Mouse (Mus musculus) forebrain, embryonic 15.5 days (tissue): ENCODE data around the gene Vmn2r16. TPM values are rescaled to one million over a fixed set of nuclear protein-coding genes. Genes with fewer than 3 reads are reported as not detected.

Experiments
- ATAC-seq: fragments of 200-750 bp; cut with Nextera tagmentation; replicated peaks from 2 replicates; pipeline ENCODE4 v1.8.0; 2017; ENCODE audit warnings: mild to moderate bottlenecking, moderate TSS enrichment, moderate library complexity
- H3K27ac ChIP-seq: fragments of 300-500 bp; sonication (generic); replicated peaks from 2 replicates; pipeline ENCODE4 v1.5.1; 2015; ENCODE audit warnings: mild to moderate bottlenecking, inconsistent platforms
- H3K27me3 ChIP-seq: fragments of 300-500 bp; sonication (generic); 2 replicates; pipeline ENCODE4 v1.6.1; 2015; ENCODE audit warnings: inconsistent platforms
- H3K36me3 ChIP-seq: fragments of 300-500 bp; sonication (generic); 2 replicates; pipeline ENCODE4 v1.6.1; 2015; ENCODE audit warnings: mild to moderate bottlenecking, inconsistent platforms
- H3K4me1 ChIP-seq: fragments of 300-500 bp; sonication (generic); 2 replicates; pipeline ENCODE4 v1.6.1; 2015; ENCODE audit warnings: inconsistent platforms
- H3K4me2 ChIP-seq: fragments of 300-500 bp; sonication (generic); replicated peaks from 2 replicates; pipeline ENCODE4 v1.6.1; 2015; ENCODE audit warnings: mild to moderate bottlenecking, inconsistent platforms
- H3K4me3 ChIP-seq: fragments of 300-500 bp; sonication (generic); 2 replicates; pipeline ENCODE4 v1.5.1; 2015; ENCODE audit warnings: mild to moderate bottlenecking, inconsistent platforms
- H3K9ac ChIP-seq: fragments of 300-500 bp; sonication (generic); replicated peaks from 2 replicates; pipeline ENCODE4 v1.6.1; 2015; ENCODE audit warnings: mild to moderate bottlenecking, inconsistent platforms
- H3K9me3 ChIP-seq: fragments of 300-500 bp; sonication (generic); 2 replicates; pipeline ENCODE4 v1.6.1; 2016; ENCODE audit warnings: inconsistent platforms
- WGBS: fragments of 180-500 bp; shearing (Covaris S2); methylation state at CpG from one replicate; pipeline ENCODE4 v1.1.7; 2015; ENCODE audit warnings: mixed read lengths; 5-methylcytosine and 5-hydroxymethylcytosine counted together
- polyA plus RNA-seq: library from polyadenylated mRNA; unstranded; fragments of >200 nt; fragmentation: Nextera tagmentation; extraction: Ambion mirVana; gene quantifications from 2 replicates; pipeline ENCODE4 v1.2.1, GENCODE M21; 2015

Vmn2r16 gene
- polyA plus RNA-seq = not detected in 2 replicates

GRCm38 (mm10) chr5:109329862-109330261 lies at the start of gene Vmn2r16:
Gene Vmn2r16 (plus strand): TSS chr5:109330162.
- no peaks in the 10 kb centered on the region for H3K27me3 ChIP-seq
- WGBS = 49% methylated on average over 2 of the region's 2 CpGs
- H3K4me2 ChIP-seq = no peak within 1 kb of the TSS
- H3K9ac ChIP-seq = no peak within 1 kb of the TSS
- H3K4me3 ChIP-seq = no peak within 1 kb of the TSS
- H3K27ac ChIP-seq = no peak within 1 kb of the TSS
- no peaks in the 10 kb centered on the region for H3K4me1 ChIP-seq
- no peak for ATAC-seq
- no peaks in the 10 kb centered on the region for H3K36me3 ChIP-seq
- H3K9me3 ChIP-seq = peaks cover 22% of the 10 kb centered on the region

GRCm38 (mm10) chr5:109294655-109295054 lies 35.3 kb upstream of the Vmn2r16 start:
- ATAC-seq = no peak
- Histone ChIP-seq H3K9ac (no peak overlapping the region), H3K27ac (no peak overlapping the region), H3K9me3 (peaks cover 9% of the 10 kb centered on the region; the same call in 1 of the 2 replicates), H3K36me3 (no peaks in the 10 kb centered on the region), H3K4me1 (no peaks in the 10 kb centered on the region), H3K4me3 (no peak overlapping the region), H3K27me3 (no peaks in the 10 kb centered on the region), H3K4me2 (no peak overlapping the region)
- WGBS = 86% methylated on average over 3 of the region's 3 CpGs

- Histone ChIP-seq H3K9ac (no peak within 1 kb of the TSS), H3K27ac (no peak within 1 kb of the TSS), H3K36me3 (no peaks in the 10 kb centered on the region), H3K9me3 (0 out of 2 replicates have a peak, but pooled peaks cover 7% of the 10 kb centered on the region), H3K4me2 (no peak within 1 kb of the TSS), H3K27me3 (no peaks in the 10 kb centered on the region), H3K4me3 (no peak within 1 kb of the TSS), H3K4me1 (no peaks in the 10 kb centered on the region)
- no peak for ATAC-seq
- WGBS = 64% methylated on average over 3 of the region's 3 CpGs
These were observed 32.4 kb upstream of the Vmn2r16 start, which contains the start of gene Vmn2r15 for GRCm38 (mm10) chr5:109297544-109297943. Gene Vmn2r15 (minus strand): TSS chr5:109297644.

- ATAC-seq = no peak
- H3K4me1 ChIP-seq = no peaks in the 10 kb centered on the region
- H3K4me2 ChIP-seq = no peak within 1 kb of the TSS
- H3K27ac ChIP-seq = no peak within 1 kb of the TSS
- WGBS = 74% methylated on average over 2 of the region's 2 CpGs
- no peak within 1 kb of the TSS for H3K4me3 ChIP-seq
- H3K27me3 ChIP-seq = no peaks in the 10 kb centered on the region
- H3K36me3 ChIP-seq = no peaks in the 10 kb centered on the region
- no peak within 1 kb of the TSS for H3K9ac ChIP-seq
- no peaks in the 10 kb centered on the region for H3K9me3 ChIP-seq
These were observed 89.4 kb downstream of the Vmn2r16 start, which contains the start of gene Vmn2r17 for GRCm38 (mm10) chr5:109419388-109419787. Gene Vmn2r17 (plus strand): TSS chr5:109419688.

Other genes starting within 250 kb of the Vmn2r16 start
- not detected in 2 replicates for gene Vmn2r12, start 232.2 kb upstream of the Vmn2r16 start, polyA plus RNA-seq
- gene Vmn2r13, start 138.0 kb upstream of the Vmn2r16 start, polyA plus RNA-seq = not detected in 2 replicates
- not detected in 2 replicates for gene Vmn2r14, start 105.5 kb upstream of the Vmn2r16 start, polyA plus RNA-seq
- not detected in 2 replicates for gene Vmn2r15, start 32.5 kb upstream of the Vmn2r16 start, polyA plus RNA-seq
- not detected in 2 replicates for gene Vmn2r17, start 89.5 kb downstream of the Vmn2r16 start, polyA plus RNA-seq
- 10.5 and 11.3 TPM in 2 replicates for gene Crlf2, start 228.8 kb downstream of the Vmn2r16 start, polyA plus RNA-seq